Mouse (Mus musculus) lung, embryonic 16.5 days (tissue): ENCODE data around the gene Iqcm. TPM values are rescaled to one million over a fixed set of nuclear protein-coding genes. Genes with fewer than 3 reads are reported as not detected.
"Not testable (repeated sequence)": the region's sequence is repeated elsewhere in the genome, so short reads cannot be mapped to it uniquely, and the experiment has no call there.

Experiments used
- ATAC-seq: fragments of 200-750 bp; cut with Nextera tagmentation; 2 replicates; pipeline ENCODE4 v1.8.0; 2017; ENCODE audit warnings: low read depth, mild to moderate bottlenecking, moderate library complexity
- H3K27ac ChIP-seq: fragments of 300-500 bp; sonication (generic); 2 replicates; pipeline ENCODE4 v1.5.1; 2014; ENCODE audit warnings: mild to moderate bottlenecking, control low read depth, low read length
- H3K27me3 ChIP-seq: fragments of 300-500 bp; sonication (generic); 2 replicates; pipeline ENCODE4 v1.6.1; 2014; ENCODE audit warnings: low read depth, low read length, mixed read lengths; ENCODE audit not compliant: control insufficient read depth, insufficient read depth
- H3K36me3 ChIP-seq: fragments of 300-500 bp; sonication (generic); 2 replicates; pipeline ENCODE4 v1.6.1; 2014; ENCODE audit warnings: low read length; ENCODE audit not compliant: control insufficient read depth, insufficient read depth
- H3K4me1 ChIP-seq: fragments of 300-500 bp; sonication (generic); replicated peaks from 2 replicates; pipeline ENCODE4 v1.6.1; 2014; ENCODE audit warnings: low read length, mixed read lengths; ENCODE audit not compliant: control insufficient read depth, insufficient read depth
- H3K4me2 ChIP-seq: fragments of 300-500 bp; sonication (generic); 2 replicates; pipeline ENCODE4 v1.6.1; 2014; ENCODE audit warnings: low read depth, low read length, control low read depth
- H3K4me3 ChIP-seq: fragments of 300-500 bp; sonication (generic); 2 replicates; pipeline ENCODE4 v1.5.1; 2014; ENCODE audit warnings: mild to moderate bottlenecking, low read length, control low read depth
- H3K9ac ChIP-seq: fragments of 300-500 bp; sonication (generic); 2 replicates; pipeline ENCODE4 v1.6.1; 2014; ENCODE audit warnings: low read length, control low read depth
- H3K9me3 ChIP-seq: fragments of 300-500 bp; sonication (generic); 2 replicates; pipeline ENCODE4 v1.6.1; 2016; ENCODE audit warnings: low read length; ENCODE audit not compliant: control insufficient read depth
- WGBS: fragments of 180-500 bp; shearing (Covaris S2); extraction: QIAGEN DNeasy Blood & Tissue Kit; methylation state at CpG from one replicate; pipeline ENCODE4 v1.1.7; 2014; 5-methylcytosine and 5-hydroxymethylcytosine counted together
- polyA plus RNA-seq: library from polyadenylated mRNA; unstranded; fragments of >200 nt; fragmentation: Nextera tagmentation; extraction: Ambion mirVana; gene quantifications from 2 replicates; pipeline ENCODE4 v1.2.1, GENCODE M21; 2015

The Iqcm gene
- not detected in 2 replicates for polyA plus RNA-seq

- H3K27ac ChIP-seq: no peak within 1 kb of the TSS
- H3K36me3 ChIP-seq: no peaks in the 10 kb centered on the region
- H3K9ac ChIP-seq: no peak within 1 kb of the TSS
- H3K4me2 ChIP-seq: no peak within 1 kb of the TSS
- 84% methylated on average over 7 of the region's 7 CpGs for WGBS
- H3K4me1 ChIP-seq: no peaks in the 10 kb centered on the region
- no peaks in the 10 kb centered on the region for H3K27me3 ChIP-seq
- ATAC-seq: no peak
- H3K9me3 ChIP-seq: 0 out of 2 replicates have a peak, but pooled peaks cover 2% of the 10 kb centered on the region
- H3K4me3 ChIP-seq: no peak within 1 kb of the TSS
These were observed at the start of gene Iqcm for GRCm38 (mm10) chr8:75448394-75448793. Iqcm (plus strand) TSS chr8:75448694.

DNA sequence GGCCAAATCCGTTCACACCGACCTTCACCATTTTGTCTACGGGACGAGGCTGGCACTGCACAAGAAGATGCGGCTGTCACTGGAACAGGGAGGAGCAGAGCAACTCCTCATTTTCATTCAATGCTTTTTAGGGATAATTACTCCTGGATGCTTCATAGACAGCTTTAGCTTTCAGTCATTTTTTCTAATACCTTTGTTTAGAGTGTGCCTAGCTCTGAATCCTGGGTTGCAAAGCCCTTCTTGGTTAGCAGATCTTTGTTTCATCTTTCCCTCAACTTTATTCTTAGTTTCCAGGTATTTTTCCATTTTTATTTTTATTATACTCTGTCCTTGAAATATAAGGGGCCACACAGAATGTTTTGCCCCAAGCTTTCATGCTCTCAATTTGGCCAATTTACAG is 42.0 kb upstream of the Iqcm start, which contains the start of gene Gm10358:
Gm10358 (minus strand) TSS at position 101 of the 400 bp plus-strand sequence.
- H3K4me1 ChIP-seq: no peaks in the 10 kb centered on the region
- H3K9ac ChIP-seq: no peak within 1 kb of the TSS
- WGBS: 95% methylated on average over 5 of the region's 5 CpGs
- H3K4me2 ChIP-seq: no peak within 1 kb of the TSS
- H3K9me3 ChIP-seq: no peaks in the 10 kb centered on the region
- no peak for ATAC-seq
- H3K27me3 ChIP-seq: no peaks in the 10 kb centered on the region
- no peak within 1 kb of the TSS for H3K4me3 ChIP-seq
- no peaks in the 10 kb centered on the region for H3K36me3 ChIP-seq
- H3K27ac ChIP-seq: no peak within 1 kb of the TSS

DNA sequence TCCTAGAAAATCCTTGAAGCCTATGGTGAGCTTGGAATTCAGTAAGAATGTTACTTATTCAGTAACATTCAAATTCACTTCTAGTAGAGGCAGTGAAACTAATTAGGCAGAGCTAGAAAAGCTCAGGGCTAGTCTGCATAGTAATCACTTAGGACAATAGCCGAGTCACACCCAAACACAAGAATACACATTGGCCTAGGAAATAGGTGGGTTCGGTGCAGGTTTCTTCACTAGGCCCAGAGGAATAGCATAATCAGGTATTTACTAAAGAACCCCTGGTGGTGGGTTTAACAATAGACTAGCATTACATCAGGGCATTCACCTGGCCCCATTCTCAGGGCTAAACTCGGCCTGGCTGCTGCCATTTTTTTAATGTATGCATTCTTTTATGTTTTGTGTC is 32.8 kb upstream of the Iqcm start:
- WGBS: 79% methylated on average over 3 of the region's 3 CpGs
- ATAC-seq: not testable (repeated sequence)

GRCm38 (mm10) chr8:75476756-75477155 is 28.3 kb downstream of the Iqcm start:
- H3K9me3 ChIP-seq: no peaks in the 10 kb centered on the region
- no peak overlapping the region for H3K4me3 ChIP-seq
- ATAC-seq: no peak
- H3K36me3 ChIP-seq: no peaks in the 10 kb centered on the region
- WGBS: 72% methylated on average over 1 of the region's 1 CpGs
- no peak overlapping the region for H3K9ac ChIP-seq
- no peak overlapping the region for H3K4me2 ChIP-seq
- no peaks in the 10 kb centered on the region for H3K4me1 ChIP-seq
- H3K27ac ChIP-seq: no peak overlapping the region
- H3K27me3 ChIP-seq: no peaks in the 10 kb centered on the region

More for the DNA sequence above, 32.8 kb upstream of the Iqcm start:
- H3K4me3 ChIP-seq, H3K9ac ChIP-seq, H3K9me3 ChIP-seq, H3K27me3 ChIP-seq, H3K36me3 ChIP-seq, H3K27ac ChIP-seq, H3K4me1 ChIP-seq, H3K4me2 ChIP-seq: not testable (repeated sequence)

GRCm38 (mm10) chr8:75489035-75489678 is 40.7 kb downstream of the Iqcm start:
- Histone ChIP-seq H3K27ac (no peak overlapping the region), H3K9ac (no peak overlapping the region), H3K27me3 (no peaks in the 10 kb centered on the region), H3K9me3 (no peaks in the 10 kb centered on the region), H3K4me1 (no peaks in the 10 kb centered on the region), H3K4me3 (no peak overlapping the region), H3K36me3 (no peaks in the 10 kb centered on the region), H3K4me2 (no peak overlapping the region)
- WGBS: 63% methylated on average over 13 of the region's 13 CpGs
- ATAC-seq: peak; percentile 56; the same call in 1 of the 2 replicates

- Histone ChIP-seq H3K27me3 (no peaks in the 10 kb centered on the region), H3K4me3 (no peak overlapping the region), H3K9ac (no peak overlapping the region), H3K27ac (no peak overlapping the region), H3K4me1 (no peaks in the 10 kb centered on the region), H3K36me3 (no peaks in the 10 kb centered on the region), H3K9me3 (no peaks in the 10 kb centered on the region), H3K4me2 (no peak overlapping the region)
- ATAC-seq: no peak
- WGBS: 82% methylated on average over 1 of the region's 1 CpGs
These were observed 60.8 kb downstream of the Iqcm start for GRCm38 (mm10) chr8:75509299-75509698.

DNA sequence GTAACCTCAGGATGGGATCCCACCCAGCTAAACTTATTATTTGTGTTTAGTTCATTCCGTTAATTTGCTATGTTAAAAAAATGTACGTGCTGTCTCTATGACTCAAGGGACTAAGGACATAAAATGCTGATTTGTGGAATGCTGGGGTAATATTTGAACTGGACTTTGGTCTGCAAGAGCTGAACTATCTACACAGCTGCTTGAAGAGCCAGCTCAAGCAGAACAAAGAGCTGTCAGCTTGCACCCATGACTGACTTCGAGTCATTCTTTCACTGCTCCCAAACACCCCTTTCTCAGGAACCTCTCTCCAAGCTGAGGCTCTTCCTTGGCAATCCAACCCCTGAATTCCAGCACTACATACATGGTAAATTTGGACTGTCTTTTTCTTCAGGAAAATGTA is 65.3 kb downstream of the Iqcm start:
- Histone ChIP-seq H3K9ac (no peak overlapping the region), H3K9me3 (no peaks in the 10 kb centered on the region), H3K27me3 (no peaks in the 10 kb centered on the region), H3K4me3 (no peak overlapping the region), H3K36me3 (no peaks in the 10 kb centered on the region), H3K27ac (no peak overlapping the region), H3K4me2 (no peak overlapping the region), H3K4me1 (no peaks in the 10 kb centered on the region)
- no peak for ATAC-seq
- 73% methylated on average over 3 of the region's 3 CpGs for WGBS

- Histone ChIP-seq H3K4me3 (no peak overlapping the region), H3K9ac (no peak overlapping the region), H3K36me3 (no peaks in the 10 kb centered on the region), H3K27me3 (no peaks in the 10 kb centered on the region), H3K9me3 (no peaks in the 10 kb centered on the region), H3K27ac (no peak overlapping the region), H3K4me2 (no peak overlapping the region), H3K4me1 (no peaks in the 10 kb centered on the region)
- ATAC-seq: no peak
- 77% methylated on average over 3 of the region's 3 CpGs for WGBS
These were observed 100.8 kb downstream of the Iqcm start for GRCm38 (mm10) chr8:75549284-75549683.

GRCm38 (mm10) chr8:75596281-75596680 is 147.8 kb downstream of the Iqcm start:
- Histone ChIP-seq H3K36me3 (no peaks in the 10 kb centered on the region), H3K4me3 (no peak overlapping the region)
- 50% methylated on average over 2 of the region's 2 CpGs for WGBS

More at GRCm38 (mm10) chr8:75596281-75596680, 147.8 kb downstream of the Iqcm start:
- H3K27ac ChIP-seq: no peak overlapping the region
- H3K4me2 ChIP-seq: no peak overlapping the region
- ATAC-seq: no peak
- no peak overlapping the region for H3K9ac ChIP-seq
- no peaks in the 10 kb centered on the region for H3K9me3 ChIP-seq
- H3K27me3 ChIP-seq: no peaks in the 10 kb centered on the region
- H3K4me1 ChIP-seq: no peaks in the 10 kb centered on the region
